Mouse (Mus musculus) stomach, embryonic 14.5 days (tissue): ENCODE results near the gene Pcca. TPM values are rescaled to one million over a fixed set of nuclear protein-coding genes. Genes with fewer than 3 reads are reported as not detected.

ENCODE experiments used
- ATAC-seq: fragments of 200-750 bp; cut with Nextera tagmentation; 2 replicates; pipeline ENCODE4 v1.8.0; 2017; ENCODE audit warnings: low read depth, moderate TSS enrichment; ENCODE audit not compliant: insufficient number of reproducible peaks, insufficient read depth, low FRiP score
- H3K27ac ChIP-seq: fragments of 300-500 bp; sonication (generic); 2 replicates; pipeline ENCODE4 v1.5.1; 2014; ENCODE audit warnings: mild to moderate bottlenecking, low read length, moderate library complexity, mixed read lengths
- H3K27me3 ChIP-seq: fragments of 300-500 bp; sonication (generic); 2 replicates; pipeline ENCODE4 v1.6.1; 2014; ENCODE audit warnings: low read length, control low read depth, mixed read lengths; ENCODE audit not compliant: control insufficient read depth, insufficient read depth
- H3K36me3 ChIP-seq: fragments of 300-500 bp; sonication (generic); 2 replicates; pipeline ENCODE4 v1.6.1; 2014; ENCODE audit warnings: mild to moderate bottlenecking, control low read depth, low read length, moderate library complexity, mixed read lengths; ENCODE audit not compliant: control insufficient read depth, insufficient read depth
- H3K4me1 ChIP-seq: fragments of 300-500 bp; sonication (generic); 2 replicates; pipeline ENCODE4 v1.6.1; 2014; ENCODE audit warnings: low read length, control low read depth, mixed read lengths; ENCODE audit not compliant: control insufficient read depth, insufficient read depth
- H3K4me2 ChIP-seq: fragments of 300-500 bp; sonication (generic); replicated peaks from 2 replicates; pipeline ENCODE4 v1.6.1; 2014; ENCODE audit warnings: low read depth, low read length, control low read depth
- H3K4me3 ChIP-seq: fragments of 300-500 bp; sonication (generic); 2 replicates; pipeline ENCODE4 v1.5.1; 2014; ENCODE audit warnings: low read depth, low read length, control low read depth
- H3K9ac ChIP-seq: fragments of 300-500 bp; sonication (generic); replicated peaks from 2 replicates; pipeline ENCODE4 v1.6.1; 2014; ENCODE audit warnings: low read depth, mild to moderate bottlenecking, control low read depth, low read length, moderate library complexity, mixed read lengths
- H3K9me3 ChIP-seq: fragments of 300-500 bp; sonication (generic); 2 replicates; pipeline ENCODE4 v1.6.1; 2016; ENCODE audit warnings: low read depth, low read length, control low read depth; ENCODE audit not compliant: control insufficient read depth
- WGBS: fragments of 180-500 bp; shearing (Covaris S2); extraction: QIAGEN DNeasy Blood & Tissue Kit; methylation state at CpG from one replicate; pipeline ENCODE4 v1.1.7; 2014; 5-methylcytosine and 5-hydroxymethylcytosine counted together
- polyA plus RNA-seq: library from polyadenylated mRNA; unstranded; fragments of >200 nt; fragmentation: Nextera tagmentation; extraction: Ambion mirVana; gene quantifications from 2 replicates; pipeline ENCODE4 v1.2.1, GENCODE M21; 2014

The Pcca gene
- polyA plus RNA-seq, 1 experiment from 2014 or later: 18.7 TPM

DNA sequence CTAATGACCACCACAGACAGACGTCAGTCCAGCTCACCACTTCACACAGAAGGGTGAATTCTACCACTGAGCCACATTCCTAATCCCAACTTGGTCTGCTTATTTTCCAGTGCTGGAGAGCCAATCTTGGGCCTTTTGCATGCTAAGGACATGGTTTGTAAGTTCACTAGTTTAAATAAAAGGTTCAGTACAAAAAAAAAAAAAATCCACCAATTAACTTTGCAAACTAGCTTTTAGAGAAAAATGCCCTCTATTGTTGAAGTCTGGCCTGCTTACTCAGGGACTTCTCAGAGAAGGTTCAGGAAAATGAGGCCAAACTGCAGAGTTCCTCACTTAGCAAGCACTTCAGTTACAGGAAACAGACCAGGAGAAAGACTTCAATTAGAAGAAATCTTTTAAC, 378.0 kb downstream of the Pcca start:
- H3K27ac ChIP-seq: no peak overlapping the region
- WGBS: 68% methylated on average over 1 of the region's 1 CpGs
- H3K4me2 ChIP-seq: peak overlapping the region; percentile 73
- H3K27me3 ChIP-seq: no peaks in the 10 kb centered on the region
- H3K36me3 ChIP-seq: no peaks in the 10 kb centered on the region
- peak overlapping the region; percentile 62 for H3K4me3 ChIP-seq
- H3K9ac ChIP-seq: no peak overlapping the region
- H3K4me1 ChIP-seq: no peaks in the 10 kb centered on the region
- peaks cover under 1% of the 10 kb centered on the region; the same call in 1 of the 2 replicates for H3K9me3 ChIP-seq
- no peak for ATAC-seq

DNA sequence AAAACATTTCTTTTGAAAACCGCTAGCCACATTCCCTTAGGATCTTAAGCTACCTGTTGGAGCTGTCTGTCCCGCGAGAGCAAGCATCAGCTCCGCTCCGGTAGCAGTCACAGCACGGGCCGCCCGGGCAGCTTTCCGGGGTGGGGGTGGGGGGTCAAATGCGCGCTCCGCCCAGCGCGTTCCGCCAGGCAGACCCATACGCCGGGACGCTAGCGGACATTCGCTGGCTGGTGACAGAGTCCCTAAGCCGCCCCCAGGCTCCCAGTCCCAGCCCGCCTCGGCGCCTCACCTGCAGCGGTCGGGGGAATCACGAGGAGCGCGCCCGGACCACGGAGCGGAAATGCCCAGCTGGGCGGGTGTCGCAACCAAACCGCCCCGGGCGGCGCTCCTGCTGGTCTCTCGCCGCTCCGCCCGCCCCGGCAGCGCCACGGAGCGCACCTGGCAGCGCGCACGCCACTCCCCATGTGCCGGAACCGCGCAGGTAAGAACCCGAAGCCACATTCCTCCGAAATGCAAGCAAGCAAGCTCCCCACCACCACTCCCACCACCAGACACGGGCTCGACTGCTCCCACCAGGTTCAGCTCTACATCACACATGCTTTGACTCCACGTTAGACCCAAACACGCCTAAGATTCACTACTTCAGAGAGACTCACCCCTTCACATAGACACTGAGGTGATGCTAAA, 378.8 kb downstream of the Pcca start:
- Histone ChIP-seq H3K27ac (peak overlapping the region; percentile 55; the same call in 1 of the 2 replicates), H3K4me1 (no peaks in the 10 kb centered on the region), H3K4me3 (peak overlapping the region; percentile 62), H3K27me3 (no peaks in the 10 kb centered on the region), H3K36me3 (no peaks in the 10 kb centered on the region), H3K4me2 (peak overlapping the region; percentile 73), H3K9me3 (no peaks in the 10 kb centered on the region; the same call in 1 of the 2 replicates), H3K9ac (peak overlapping the region; percentile 42; the same call in 1 of the 2 replicates)
- peak; percentile 80 for ATAC-seq
- under 1% methylated on average over 51 of the region's 58 CpGs for WGBS

DNA sequence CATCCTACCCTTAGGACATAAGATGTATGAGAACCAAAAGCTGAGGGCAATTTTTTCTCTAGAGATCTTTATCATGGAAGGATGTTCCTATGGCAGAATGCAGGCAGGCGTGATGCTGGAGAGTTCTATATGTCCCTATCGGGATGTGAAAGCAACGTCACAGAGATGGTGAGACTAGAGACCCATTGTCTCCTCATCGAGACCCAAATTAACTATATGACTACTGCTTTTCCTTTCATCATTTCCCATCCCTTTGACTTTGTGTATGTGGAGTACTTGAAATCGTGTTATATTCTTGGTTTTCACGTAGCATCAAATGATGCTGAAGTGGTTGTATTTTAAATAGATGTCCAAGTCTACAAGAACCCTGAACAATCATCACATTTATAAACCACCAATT, 379.5 kb downstream of the Pcca start, which contains the start of gene Ggact:
Ggact (minus strand) TSS at position 101 of the 400 bp plus-strand sequence.
- H3K4me1 ChIP-seq: no peaks in the 10 kb centered on the region
- 75% methylated on average over 6 of the region's 6 CpGs for WGBS

GRCm38 (mm10) chr14:122917676-122918075, 383.6 kb downstream of the Pcca start:
- no peak for ATAC-seq
- H3K27ac ChIP-seq: no peak overlapping the region

More for the DNA sequence above, 379.5 kb downstream of the Pcca start, which contains the start of gene Ggact:
- Histone ChIP-seq H3K9ac (peak within 1 kb of the TSS; percentile 42; the same call in 1 of the 2 replicates), H3K4me3 (peak within 1 kb of the TSS; percentile 62), H3K36me3 (no peaks in the 10 kb centered on the region), H3K27me3 (no peaks in the 10 kb centered on the region), H3K4me2 (peak within 1 kb of the TSS; percentile 73), H3K9me3 (no peaks in the 10 kb centered on the region), H3K27ac (peak within 1 kb of the TSS; percentile 55; the same call in 1 of the 2 replicates)
- no peak for ATAC-seq

GRCm38 (mm10) chr14:122920011-122920410, 385.9 kb downstream of the Pcca start:
- Histone ChIP-seq H3K27ac (no peak overlapping the region), H3K4me2 (no peak overlapping the region), H3K4me3 (no peak overlapping the region), H3K4me1 (no peaks in the 10 kb centered on the region), H3K27me3 (no peaks in the 10 kb centered on the region), H3K9ac (no peak overlapping the region), H3K36me3 (no peaks in the 10 kb centered on the region), H3K9me3 (no peaks in the 10 kb centered on the region)
- 66% methylated on average over 5 of the region's 5 CpGs for WGBS
- ATAC-seq: no peak

More at GRCm38 (mm10) chr14:122917676-122918075, 383.6 kb downstream of the Pcca start:
- Histone ChIP-seq H3K9ac (no peak overlapping the region), H3K4me1 (no peaks in the 10 kb centered on the region), H3K9me3 (no peaks in the 10 kb centered on the region), H3K27me3 (no peaks in the 10 kb centered on the region), H3K4me2 (no peak overlapping the region), H3K4me3 (no peak overlapping the region), H3K36me3 (no peaks in the 10 kb centered on the region)
- WGBS: 86% methylated on average over 1 of the region's 1 CpGs

GRCm38 (mm10) chr14:122936460-122936859, 402.3 kb downstream of the Pcca start:
- Histone ChIP-seq H3K36me3 (peaks cover 11% of the 10 kb centered on the region), H3K27me3 (no peaks in the 10 kb centered on the region), H3K4me1 (no peaks in the 10 kb centered on the region), H3K9me3 (no peaks in the 10 kb centered on the region), H3K9ac (no peak overlapping the region), H3K4me3 (no peak overlapping the region), H3K4me2 (no peak overlapping the region), H3K27ac (no peak overlapping the region)
- 91% methylated on average over 1 of the region's 1 CpGs for WGBS
- no peak for ATAC-seq

Other genes with a start within 250 kb of the Pcca start
- not detected in 2 replicates for gene Gm5089, start 83.2 kb upstream of the Pcca start, polyA plus RNA-seq
- gene Zic5, start 68.6 kb upstream of the Pcca start, polyA plus RNA-seq: not detected in 2 replicates
- not detected in 2 replicates for gene Zic2, start 58.9 kb upstream of the Pcca start, polyA plus RNA-seq
- not detected in 2 replicates for gene Gm10837, start 43.7 kb upstream of the Pcca start, polyA plus RNA-seq